Mouse (Mus musculus): Measurements from ENCODE around the gene Ccdc162. TPM values are rescaled to one million over a fixed set of nuclear protein-coding genes. Genes with fewer than 3 reads are reported as not detected.

Gene Ccdc162
- total RNA-seq, 2 experiments from 2014 or later: 1.2 to 1.3 TPM

GRCm38 (mm10) chr10:41552319-41552718 lies 164.1 kb downstream of the Ccdc162 start:
- intact Hi-C loops (cut with DNase I): no loop called here
- DNase-seq (ENCODE audit: low spot score in 2 of 2): no peak

- DNase-seq (ENCODE audit: low spot score in 2 of 2): no peak
- intact Hi-C loops (cut with DNase I): no loop called here
Measured at GRCm38 (mm10) chr10:41550711-41551110, 165.7 kb downstream of the Ccdc162 start.

- intact Hi-C loops (cut with DNase I): no loop called here
- DNase-seq (ENCODE audit: low spot score in 2 of 2): no peak
Measured at GRCm38 (mm10) chr10:41546396-41547165, 169.9 kb downstream of the Ccdc162 start.

GRCm38 (mm10) chr10:41545224-41545755 lies 171.1 kb downstream of the Ccdc162 start:
- DNase-seq (ENCODE audit: low spot score in 2 of 2): no peak
- intact Hi-C loops (cut with DNase I): no loop called here

- no peak for DNase-seq (ENCODE audit: low spot score in 2 of 2)
- intact Hi-C loops (cut with DNase I): no loop called here
Measured at GRCm38 (mm10) chr10:41544481-41545190, 171.8 kb downstream of the Ccdc162 start.

GRCm38 (mm10) chr10:41543844-41544243 lies 172.6 kb downstream of the Ccdc162 start:
- intact Hi-C loops (cut with DNase I): no loop called here
- DNase-seq (ENCODE audit: low spot score in 2 of 2): no peak

- no peak for DNase-seq (ENCODE audit: low spot score in 2 of 2)
- intact Hi-C loops (cut with DNase I): no loop called here
Measured at GRCm38 (mm10) chr10:41543439-41543838, 173.0 kb downstream of the Ccdc162 start.

GRCm38 (mm10) chr10:41542057-41542456 lies 174.4 kb downstream of the Ccdc162 start:
- no peak for DNase-seq (ENCODE audit: low spot score in 2 of 2)
- intact Hi-C loops (cut with DNase I): no loop called here

- intact Hi-C loops (cut with DNase I): no loop called here
- DNase-seq (ENCODE audit: low spot score in 2 of 2): no peak
Measured at GRCm38 (mm10) chr10:41538986-41539385, 177.4 kb downstream of the Ccdc162 start.

GRCm38 (mm10) chr10:41537983-41538330 lies 178.5 kb downstream of the Ccdc162 start:
- no peak for DNase-seq (ENCODE audit: low spot score in 2 of 2)
- intact Hi-C loops (cut with DNase I): no loop called here

- intact Hi-C loops (cut with DNase I): no loop called here
Measured at GRCm38 (mm10) chr10:41537226-41537982, 179.0 kb downstream of the Ccdc162 start.

GRCm38 (mm10) chr10:41536714-41537113 lies 179.7 kb downstream of the Ccdc162 start:
- DNase-seq (ENCODE audit: low spot score in 2 of 2): no peak
- intact Hi-C loops (cut with DNase I): no loop called here

More at GRCm38 (mm10) chr10:41537226-41537982, 179.0 kb downstream of the Ccdc162 start:
- no peak for DNase-seq (ENCODE audit: low spot score in 2 of 2)

- no peak for DNase-seq (ENCODE audit: low spot score in 2 of 2)
- intact Hi-C loops (cut with DNase I): no loop called here
Measured at GRCm38 (mm10) chr10:41535991-41536390, 180.4 kb downstream of the Ccdc162 start.

GRCm38 (mm10) chr10:41529972-41530371 lies 186.5 kb downstream of the Ccdc162 start:
- intact Hi-C loops (cut with DNase I): no loop called here
- no peak for DNase-seq (ENCODE audit: low spot score in 2 of 2)

GRCm38 (mm10) chr10:41525696-41526095 lies 190.7 kb downstream of the Ccdc162 start:
- DNase-seq (ENCODE audit: low spot score in 2 of 2): no peak
- intact Hi-C loops (cut with DNase I): no loop called here

GRCm38 (mm10) chr10:41523386-41523785 lies 193.0 kb downstream of the Ccdc162 start:
- intact Hi-C loops (cut with DNase I): no loop called here
- DNase-seq (ENCODE audit: low spot score in 2 of 2): no peak

- no peak for DNase-seq (ENCODE audit: low spot score in 2 of 2)
- intact Hi-C loops (cut with DNase I): no loop called here
Measured at GRCm38 (mm10) chr10:41520410-41520673, 196.1 kb downstream of the Ccdc162 start.

GRCm38 (mm10) chr10:41519640-41520409 lies 196.6 kb downstream of the Ccdc162 start:
- peak; percentile 33 to 56 for DNase-seq (ENCODE audit: low spot score in 2 of 2)
- intact Hi-C loops (cut with DNase I): loop anchor here (10.0 kb wide), 1 partner anchor 775 kb away; no protein-coding TSS in a partner anchor

- intact Hi-C loops (cut with DNase I): loop anchor here (1.0 to 10.0 kb wide), 2 partner anchors 163 to 776 kb away; no protein-coding TSS in a partner anchor
- peak; percentile 91 for DNase-seq (ENCODE audit: low spot score in 2 of 2)
Measured at GRCm38 (mm10) chr10:41518981-41519618, 197.3 kb downstream of the Ccdc162 start, which contains the start of gene Cd164. Gene Cd164 (plus strand): TSS chr10:41519414.
